Mouse (Mus musculus): ENCODE measurements at regions not wholly inside any gene's neighbourhood (a gene's known extent, or its start where the extent isn't known, plus 50 kb on each side); places are given as distances from the start of the nearest gene placed in this dataset.

- TF ChIP-seq POLR2A (IDR thresholded peaks at IDR 0.05; ENCODE audit: borderline replicate concordance, extremely low read depth, insufficient read depth, insufficient read length, poor library complexity, severe bottlenecking) (no peak), CTCF (IDR thresholded peaks at IDR 0.05; ENCODE audit: borderline replicate concordance, extremely low read depth, insufficient read depth, insufficient read length) (no peak)
Observed at GRCm38 (mm10) chr17:87567475-87567874, 68.3 kb upstream of the Epcam start.
